Mouse (Mus musculus) cortical plate, adult 2 months (tissue): ENCODE results near the gene Ifnk.

ENCODE experiments used
- CTCF ChIP-seq: fragments of 200-500 bp; IDR thresholded peaks from 2 replicates; pipeline ENCODE4 v1.5.1; 2011; ENCODE audit warnings: mild to moderate bottlenecking, control low read depth, low read length; ENCODE audit not compliant: insufficient read depth; ENCODE audit errors: extremely low read depth
- POLR2A ChIP-seq: fragments of 200-500 bp; IDR thresholded peaks from 2 replicates; pipeline ENCODE4 v1.6.1; 2011; ENCODE audit warnings: mild to moderate bottlenecking, low read length, control low read depth; ENCODE audit not compliant: insufficient read depth; ENCODE audit errors: extremely low read depth

GRCm38 (mm10) chr4:35138077-35138476 lies 13.8 kb upstream of the Ifnk start:
- TF ChIP-seq CTCF (no peak), POLR2A (no peak)
